Mouse (Mus musculus) retina, postnatal 7 days (tissue): ENCODE measurements around the gene Gna13.

Source experiments
- DNase-seq: peaks from one replicate; pipeline ENCODE4 v3.0.0-alpha.2; 2012; ENCODE audit warnings: low read depth, low spot score

The Gna13 gene

GRCm38 (mm10) chr11:109422263-109422662, 59.6 kb downstream of the Gna13 start:
- DNase-seq = no peak

DNA sequence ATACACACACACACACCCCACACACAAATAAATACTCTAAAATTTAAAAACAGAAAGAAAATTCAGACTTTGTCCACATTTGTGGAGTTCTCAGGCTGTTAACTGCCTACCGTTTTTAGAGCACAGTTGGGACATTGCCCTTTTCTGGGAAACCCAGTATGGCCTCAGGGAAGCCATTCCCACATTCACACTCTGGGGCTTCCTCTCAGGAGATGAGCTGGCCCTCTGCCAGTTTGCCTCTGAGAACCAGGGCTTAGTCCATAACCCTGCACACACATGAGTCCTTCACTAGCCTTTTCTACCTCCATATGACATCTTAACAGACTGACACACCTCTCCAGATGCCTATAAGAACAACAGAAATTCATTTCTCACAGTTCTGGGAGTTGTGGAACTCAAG, 60.7 kb downstream of the Gna13 start:
- DNase-seq = no peak

- DNase-seq = peak; percentile 98
Observed at GRCm38 (mm10) chr11:109425392-109426271, 63.0 kb downstream of the Gna13 start, which contains the start of gene Amz2. Amz2 (plus strand) TSS chr11:109425946.

DNA sequence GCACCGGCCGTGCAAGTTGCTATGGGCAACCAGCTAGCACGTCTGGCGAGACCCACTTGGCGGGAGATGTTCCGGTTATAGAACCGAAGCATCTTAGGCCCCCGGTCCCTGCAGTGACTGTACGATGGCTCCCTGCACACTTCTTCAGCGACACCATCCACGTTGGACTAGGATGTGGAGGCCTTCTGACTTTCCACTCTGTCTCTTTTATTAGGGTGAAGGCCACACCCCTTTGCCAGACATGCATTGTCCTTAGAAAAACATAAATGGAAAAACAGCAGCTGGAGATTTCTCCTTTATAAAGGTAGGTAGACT, 63.6 kb downstream of the Gna13 start:
- DNase-seq = no peak

GRCm38 (mm10) chr11:109427353-109427752, 64.7 kb downstream of the Gna13 start:
- DNase-seq = no peak

DNA sequence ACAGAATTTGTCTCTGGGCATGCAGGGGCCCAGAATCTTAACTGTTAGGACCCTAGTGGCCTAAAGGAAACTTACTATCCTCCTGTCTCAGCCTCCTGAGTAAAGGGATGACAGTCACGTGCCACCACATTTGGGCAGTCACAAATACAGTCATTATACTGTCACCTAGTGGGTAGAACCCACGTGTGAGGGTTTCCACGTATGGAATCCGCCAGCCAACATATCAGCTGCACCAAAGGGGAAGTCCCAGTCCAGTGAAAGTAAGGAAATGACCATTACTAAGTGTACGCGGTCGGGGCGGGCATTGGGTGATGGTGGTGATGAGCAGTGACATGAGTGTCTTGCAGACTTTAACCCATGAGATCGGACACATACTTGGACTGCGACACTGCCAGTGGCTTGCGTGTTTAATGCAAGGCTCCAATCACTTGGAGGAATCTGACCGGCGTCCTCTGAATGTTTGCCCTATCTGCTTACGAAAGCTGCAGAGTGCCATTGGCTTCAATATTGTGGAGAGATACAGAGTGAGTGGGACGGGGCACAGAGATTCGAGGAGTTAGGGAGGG, 71.7 kb downstream of the Gna13 start:
- DNase-seq = no peak

DNA sequence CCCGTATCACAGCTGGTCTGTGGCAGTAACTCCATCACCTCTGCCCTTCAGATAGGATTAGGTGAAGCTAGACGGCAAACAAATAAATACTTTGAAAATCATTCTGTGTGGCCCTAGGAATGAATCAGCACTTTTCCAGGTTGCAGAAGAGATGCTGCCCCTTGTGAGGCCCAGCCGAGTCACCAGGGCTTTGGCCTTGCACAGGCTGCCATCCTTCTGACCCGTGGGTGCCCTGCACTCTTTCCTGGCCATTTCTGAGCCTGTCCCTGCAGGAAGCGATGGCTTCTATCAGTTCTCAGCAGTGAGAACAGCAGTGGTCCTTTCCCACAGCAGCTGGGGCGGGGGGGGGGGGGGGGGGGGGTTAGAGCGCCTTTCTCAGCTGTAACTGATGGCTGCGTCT, 74.3 kb downstream of the Gna13 start:
- no peak for DNase-seq

DNA sequence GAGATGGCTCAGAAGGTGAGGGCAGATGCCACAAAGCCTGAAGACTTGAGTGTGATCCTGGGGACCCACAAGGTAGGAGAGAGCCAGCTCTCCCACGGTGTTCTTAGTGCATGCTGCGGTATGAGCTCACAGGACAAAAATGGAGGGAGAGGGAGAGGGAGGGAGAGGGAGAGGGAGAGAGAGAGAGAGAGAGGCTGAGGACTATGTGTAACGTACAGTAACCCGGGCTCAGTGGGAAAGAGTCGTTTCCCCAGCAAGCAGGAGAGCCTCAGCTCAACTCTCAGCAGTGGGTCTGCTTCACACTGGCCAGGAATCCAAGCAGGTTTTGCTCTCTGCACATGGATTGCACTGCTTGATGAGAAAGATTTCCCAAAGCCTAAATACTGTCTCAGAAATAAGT, 76.6 kb downstream of the Gna13 start:
- no peak for DNase-seq

DNA sequence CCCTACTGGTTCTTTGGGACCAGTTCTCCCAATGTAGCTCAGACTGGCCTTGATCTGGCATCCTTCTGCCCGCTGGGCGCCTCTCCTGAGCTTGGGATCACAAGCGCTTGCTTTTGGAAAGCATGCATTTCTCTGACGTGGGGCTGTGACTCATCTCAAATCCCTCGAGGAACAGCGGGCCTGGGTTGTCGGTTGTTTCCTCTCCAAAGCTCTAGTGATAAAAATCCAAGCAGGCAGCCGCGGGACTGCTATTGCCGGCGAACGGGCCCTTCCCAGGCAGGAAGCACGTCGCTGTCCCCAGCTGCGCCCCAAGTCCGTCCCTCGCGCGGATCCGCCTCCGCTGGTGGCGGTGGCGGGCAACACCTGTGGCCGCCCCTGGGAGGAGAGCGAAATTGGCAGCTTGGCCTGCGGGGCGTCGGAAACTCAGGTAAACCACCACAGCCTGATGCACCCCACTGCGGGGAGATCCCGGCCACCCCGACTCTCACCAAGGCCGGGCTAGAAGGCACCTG, 77.3 kb downstream of the Gna13 start:
- DNase-seq = peak; percentile 27

DNA sequence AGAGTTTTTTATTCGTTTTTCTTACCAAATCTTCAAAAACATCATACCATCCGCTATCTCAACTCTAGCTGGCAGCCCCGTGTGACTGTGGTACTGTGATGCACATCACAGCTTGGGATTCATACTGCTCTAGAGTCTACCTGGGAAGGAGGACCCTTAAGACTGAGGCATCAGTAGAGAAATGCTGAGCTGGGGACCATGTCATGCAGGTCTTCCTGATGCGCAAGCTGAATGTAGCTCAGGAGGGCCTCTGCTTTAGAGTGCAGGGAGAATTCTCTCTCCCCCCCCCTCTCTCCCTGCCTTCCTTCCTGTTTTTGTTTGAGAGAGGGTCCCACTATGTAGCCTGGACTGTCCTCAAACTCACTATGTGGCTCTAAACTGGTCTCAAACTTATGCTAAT, 78.0 kb downstream of the Gna13 start:
- DNase-seq = no peak

DNA sequence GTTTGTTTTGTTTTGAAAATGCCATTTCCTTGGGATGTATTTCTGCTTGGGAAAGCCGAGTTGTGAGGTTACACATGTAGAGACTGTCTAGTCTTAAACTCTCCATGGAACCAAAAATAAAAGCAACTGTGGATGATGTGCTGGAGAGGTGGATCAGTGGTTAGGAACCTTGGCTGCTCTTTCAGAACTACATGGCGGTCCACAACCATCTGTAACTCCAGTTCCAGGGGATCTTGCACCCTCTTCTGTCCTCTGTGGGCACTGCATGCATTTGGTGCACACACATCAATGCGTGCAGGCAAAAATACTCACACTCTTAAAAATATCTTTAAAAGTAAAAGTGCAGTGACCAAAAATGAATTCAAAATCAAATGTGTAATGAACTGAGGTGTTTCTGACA, 78.5 kb downstream of the Gna13 start:
- peak; percentile 35 for DNase-seq

DNA sequence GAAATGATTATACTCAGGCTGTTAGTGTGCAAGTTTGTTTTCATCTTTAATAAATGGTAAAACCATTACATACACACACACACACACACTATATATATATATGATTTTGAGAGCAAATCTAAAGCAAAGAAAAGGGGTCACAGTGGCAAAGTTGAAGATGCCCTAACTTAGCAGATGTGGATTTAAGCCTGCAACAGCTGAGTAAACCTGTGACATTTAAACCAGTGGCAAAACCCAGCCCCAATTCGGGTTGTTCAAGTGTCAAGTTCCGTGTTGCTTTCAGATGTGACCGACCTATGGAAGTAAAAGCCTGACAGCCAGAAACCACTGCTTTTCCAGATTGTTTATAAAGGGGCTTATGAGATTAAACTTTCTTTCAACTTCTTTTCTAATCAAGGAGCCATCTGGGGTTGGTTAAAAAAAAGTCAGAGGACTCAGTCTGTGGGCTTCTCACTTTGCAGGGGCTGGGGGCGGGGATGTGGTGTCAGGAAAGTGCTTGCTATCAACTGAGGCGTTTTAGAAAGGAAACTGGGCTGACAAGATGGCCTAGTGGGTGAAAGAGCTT, 79.6 kb downstream of the Gna13 start:
- no peak for DNase-seq

- DNase-seq = no peak
Observed at GRCm38 (mm10) chr11:109443468-109444263, 81.0 kb downstream of the Gna13 start.

- DNase-seq = no peak
Observed at GRCm38 (mm10) chr11:109444600-109444999, 82.0 kb downstream of the Gna13 start.

GRCm38 (mm10) chr11:109445438-109446035, 82.9 kb downstream of the Gna13 start:
- peak; percentile 38 for DNase-seq
